Mouse (Mus musculus) erythroblast, embryonic 14.5 days (primary cell): ENCODE results near the gene Igsf8. TPM values are rescaled to one million over a fixed set of nuclear protein-coding genes. Genes with fewer than 3 reads are reported as not detected.

Source experiments
- H3K27me3 ChIP-seq: 2 replicates; pipeline ENCODE4 v1.6.1; 2012; ENCODE audit warnings: inconsistent platforms; ENCODE audit not compliant: control insufficient read depth
- H3K36me3 ChIP-seq: 2 replicates; pipeline ENCODE4 v1.6.1; 2012; ENCODE audit warnings: mild to moderate bottlenecking, inconsistent platforms; ENCODE audit not compliant: control insufficient read depth
- H3K4me1 ChIP-seq: 2 replicates; pipeline ENCODE4 v1.6.1; 2012; ENCODE audit warnings: inconsistent platforms; ENCODE audit not compliant: control insufficient read depth
- H3K4me3 ChIP-seq: replicated peaks from 2 replicates; pipeline ENCODE3; 2012; ENCODE audit warnings: moderate library complexity, mild to moderate bottlenecking, inconsistent platforms
- H3K9me3 ChIP-seq: 2 replicates; pipeline ENCODE4 v1.6.1; 2012; ENCODE audit warnings: low read length, inconsistent platforms, mixed read lengths; ENCODE audit not compliant: control insufficient read depth
- GATA1 ChIP-seq: IDR thresholded peaks from 2 replicates; pipeline ENCODE4 v1.6.1; 2012; ENCODE audit warnings: low read length, inconsistent platforms, mixed read lengths
- TAL1 ChIP-seq: IDR thresholded peaks from 3 replicates; pipeline ENCODE4 v1.6.1; 2012; ENCODE audit warnings: low read length, inconsistent platforms, mixed read lengths
- polyA plus RNA-seq: library from polyadenylated mRNA; stranded (reverse); fragments of >175 nt; gene quantifications from 2 replicates; pipeline ENCODE4 v1.2.3, GENCODE M21; 2012

Igsf8 gene
- polyA plus RNA-seq, 1 experiment, result 2.7 TPM

DNA sequence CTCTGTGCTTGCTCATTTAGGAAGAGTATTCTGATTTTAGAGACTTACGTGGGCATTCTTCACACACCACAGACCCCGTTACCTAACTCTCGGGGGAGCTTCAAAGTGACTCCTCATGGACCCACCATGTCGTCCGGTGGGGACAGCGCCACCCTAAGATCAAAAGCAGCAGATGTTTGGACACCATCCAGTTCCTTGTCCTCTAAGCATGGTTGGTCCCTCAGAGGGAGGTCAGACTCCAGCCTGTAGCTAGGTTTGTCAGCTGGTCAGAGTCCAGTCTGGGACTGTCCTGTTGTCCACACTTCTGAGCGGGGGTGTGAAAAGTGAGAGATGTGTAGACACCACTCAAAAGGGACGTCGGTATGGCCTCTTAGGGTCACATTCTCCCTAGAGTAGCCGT, 85.3 kb downstream of the Igsf8 start:
- no peaks in the 10 kb centered on the region for H3K4me1 ChIP-seq
- no peaks in the 10 kb centered on the region for H3K9me3 ChIP-seq
- no peak for TF ChIP-seq TAL1
- no peak for TF ChIP-seq GATA1
- no peaks in the 10 kb centered on the region for H3K36me3 ChIP-seq
- H3K27me3 ChIP-seq, result peaks cover 41% of the 10 kb centered on the region
- H3K4me3 ChIP-seq, result no peak overlapping the region

DNA sequence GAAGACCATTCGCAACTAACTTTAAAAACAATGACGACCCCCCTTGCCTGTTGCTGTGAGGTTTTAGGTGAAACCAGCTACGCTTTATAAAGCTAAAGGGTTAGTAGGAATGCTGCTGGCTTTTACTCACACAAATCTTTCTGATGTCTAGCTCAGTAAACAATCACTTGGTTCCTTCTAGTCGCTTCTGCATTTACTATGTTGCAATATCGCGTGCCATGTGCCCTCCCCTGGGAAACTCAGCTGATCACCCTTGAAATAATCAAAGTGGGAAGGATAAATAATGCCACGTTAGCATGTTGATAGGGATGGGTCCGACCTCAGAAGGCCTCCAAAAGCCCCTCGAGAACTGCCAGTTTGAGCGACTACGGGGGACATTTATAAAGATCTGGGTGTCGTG, 85.9 kb downstream of the Igsf8 start:
- Histone ChIP-seq H3K9me3 (no peaks in the 10 kb centered on the region), H3K27me3 (peaks cover 39% of the 10 kb centered on the region), H3K36me3 (no peaks in the 10 kb centered on the region), H3K4me1 (no peaks in the 10 kb centered on the region), H3K4me3 (no peak overlapping the region)
- TF ChIP-seq GATA1, result no peak

GRCm38 (mm10) chr1:172349504-172349903, 88.1 kb downstream of the Igsf8 start:
- Histone ChIP-seq H3K4me1 (no peaks in the 10 kb centered on the region), H3K36me3 (no peaks in the 10 kb centered on the region), H3K4me3 (no peak overlapping the region), H3K9me3 (no peaks in the 10 kb centered on the region), H3K27me3 (peaks cover 36% of the 10 kb centered on the region)
- TF ChIP-seq TAL1, result no peak
- TF ChIP-seq GATA1, result no peak

GRCm38 (mm10) chr1:172349916-172350812, 88.7 kb downstream of the Igsf8 start:
- H3K36me3 ChIP-seq, result no peaks in the 10 kb centered on the region
- peaks cover 36% of the 10 kb centered on the region for H3K27me3 ChIP-seq
- TF ChIP-seq TAL1, result no peak
- no peak for TF ChIP-seq GATA1
- H3K4me3 ChIP-seq, result no peak overlapping the region
- no peaks in the 10 kb centered on the region for H3K9me3 ChIP-seq
- no peaks in the 10 kb centered on the region for H3K4me1 ChIP-seq

GRCm38 (mm10) chr1:172352001-172352400, 90.6 kb downstream of the Igsf8 start:
- Histone ChIP-seq H3K27me3 (peaks cover 36% of the 10 kb centered on the region), H3K4me3 (no peak overlapping the region), H3K9me3 (no peaks in the 10 kb centered on the region), H3K4me1 (no peaks in the 10 kb centered on the region), H3K36me3 (no peaks in the 10 kb centered on the region)
- TF ChIP-seq TAL1, result no peak
- no peak for TF ChIP-seq GATA1

- TF ChIP-seq TAL1 (no peak), GATA1 (no peak)
- H3K4me3 ChIP-seq, result no peak overlapping the region
- no peaks in the 10 kb centered on the region for H3K9me3 ChIP-seq
- peaks cover 36% of the 10 kb centered on the region for H3K27me3 ChIP-seq
- H3K36me3 ChIP-seq, result no peaks in the 10 kb centered on the region
- no peaks in the 10 kb centered on the region for H3K4me1 ChIP-seq
Observed at GRCm38 (mm10) chr1:172352453-172352852, 91.0 kb downstream of the Igsf8 start.

DNA sequence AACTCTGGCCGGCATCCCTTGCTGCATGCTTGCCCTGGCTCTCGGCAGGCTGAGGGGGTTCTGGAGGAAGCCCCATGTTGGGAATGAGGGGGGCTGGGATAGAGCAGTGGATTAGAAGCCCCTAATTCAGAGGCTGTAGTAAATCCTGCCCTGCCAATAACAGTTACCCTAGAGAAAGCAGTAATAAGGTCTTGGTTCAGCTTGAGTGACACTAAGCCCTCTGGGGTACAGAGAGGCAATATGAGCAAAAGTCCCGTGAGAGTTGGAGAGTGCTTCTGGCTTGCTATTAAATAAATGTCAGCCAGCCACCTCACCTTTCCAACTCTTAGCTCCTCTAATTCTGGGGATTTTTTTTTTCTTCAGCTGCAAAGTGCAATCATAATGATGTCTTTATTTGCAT, 93.9 kb downstream of the Igsf8 start:
- TF ChIP-seq GATA1, result no peak
- no peak for TF ChIP-seq TAL1
- no peaks in the 10 kb centered on the region for H3K4me1 ChIP-seq
- no peak overlapping the region for H3K4me3 ChIP-seq
- H3K27me3 ChIP-seq, result peaks cover 49% of the 10 kb centered on the region
- H3K9me3 ChIP-seq, result no peaks in the 10 kb centered on the region
- no peaks in the 10 kb centered on the region for H3K36me3 ChIP-seq

GRCm38 (mm10) chr1:172357550-172357949, 96.1 kb downstream of the Igsf8 start:
- TF ChIP-seq TAL1, result no peak
- TF ChIP-seq GATA1, result no peak
- peaks cover 33% of the 10 kb centered on the region for H3K27me3 ChIP-seq
- no peaks in the 10 kb centered on the region for H3K4me1 ChIP-seq
- H3K9me3 ChIP-seq, result no peaks in the 10 kb centered on the region
- no peaks in the 10 kb centered on the region for H3K36me3 ChIP-seq
- no peak overlapping the region for H3K4me3 ChIP-seq

- no peaks in the 10 kb centered on the region for H3K36me3 ChIP-seq
Observed at GRCm38 (mm10) chr1:172358341-172358740, 96.9 kb downstream of the Igsf8 start.

More at GRCm38 (mm10) chr1:172358341-172358740, 96.9 kb downstream of the Igsf8 start:
- TF ChIP-seq GATA1 (no peak), TAL1 (no peak)
- H3K4me1 ChIP-seq, result no peaks in the 10 kb centered on the region
- no peak overlapping the region for H3K4me3 ChIP-seq
- H3K27me3 ChIP-seq, result peaks cover 29% of the 10 kb centered on the region
- H3K9me3 ChIP-seq, result no peaks in the 10 kb centered on the region
